Mouse (Mus musculus) midbrain, embryonic 11.5 days (tissue): ENCODE measurements around the gene Usp24. TPM values are rescaled to one million over a fixed set of nuclear protein-coding genes. Genes with fewer than 3 reads are reported as not detected.

Experiments used
- ATAC-seq: fragments of 200-750 bp; cut with Nextera tagmentation; 2 replicates; pipeline ENCODE4 v1.8.0; 2017; ENCODE audit warnings: moderate TSS enrichment, moderate library complexity; ENCODE audit not compliant: low FRiP score
- DNase-seq: peaks from one replicate; pipeline ENCODE4 v3.0.0; 2015; ENCODE audit warnings: low spot score; ENCODE audit errors: missing footprints
- H3K27ac ChIP-seq: fragments of 300-500 bp; sonication (generic); 2 replicates; pipeline ENCODE4 v1.5.1; 2014; ENCODE audit warnings: low read depth, low read length
- H3K27me3 ChIP-seq: fragments of 300-500 bp; sonication (generic); 2 replicates; pipeline ENCODE4 v1.6.1; 2014; ENCODE audit warnings: mild to moderate bottlenecking, low read length, moderate library complexity, mixed read lengths; ENCODE audit not compliant: control insufficient read depth, insufficient read depth
- H3K36me3 ChIP-seq: fragments of 300-500 bp; sonication (generic); 2 replicates; pipeline ENCODE4 v1.6.1; 2014; ENCODE audit warnings: mild to moderate bottlenecking, low read length, moderate library complexity, mixed read lengths; ENCODE audit not compliant: control insufficient read depth, insufficient read depth
- H3K4me1 ChIP-seq: fragments of 300-500 bp; sonication (generic); 2 replicates; pipeline ENCODE4 v1.6.1; 2014; ENCODE audit warnings: low read length; ENCODE audit not compliant: control insufficient read depth, insufficient read depth
- H3K4me2 ChIP-seq: fragments of 300-500 bp; sonication (generic); 2 replicates; pipeline ENCODE4 v1.6.1; 2014; ENCODE audit warnings: mild to moderate bottlenecking, moderate library complexity
- H3K4me3 ChIP-seq: fragments of 300-500 bp; sonication (generic); 2 replicates; pipeline ENCODE4 v1.5.1; 2014; ENCODE audit warnings: low read depth, low read length
- H3K9ac ChIP-seq: fragments of 300-500 bp; sonication (generic); 2 replicates; pipeline ENCODE4 v1.6.1; 2014; ENCODE audit warnings: low read length
- H3K9me3 ChIP-seq: fragments of 300-500 bp; sonication (generic); 2 replicates; pipeline ENCODE4 v1.6.1; 2016; ENCODE audit warnings: low read length; ENCODE audit not compliant: control insufficient read depth
- WGBS: fragments of 180-500 bp; shearing (Covaris S2); extraction: QIAGEN DNeasy Blood & Tissue Kit; methylation state at CpG from one replicate; pipeline ENCODE4 v1.1.7; 2014; 5-methylcytosine and 5-hydroxymethylcytosine counted together
- polyA plus RNA-seq: library from polyadenylated mRNA; unstranded; fragments of >200 nt; fragmentation: Nextera tagmentation; extraction: Ambion mirVana; gene quantifications from 2 replicates; pipeline ENCODE4 v1.2.1, GENCODE M21; 2014

Usp24 gene
- polyA plus RNA-seq, 1 experiment from 2014 or later: 10.0 TPM

DNA sequence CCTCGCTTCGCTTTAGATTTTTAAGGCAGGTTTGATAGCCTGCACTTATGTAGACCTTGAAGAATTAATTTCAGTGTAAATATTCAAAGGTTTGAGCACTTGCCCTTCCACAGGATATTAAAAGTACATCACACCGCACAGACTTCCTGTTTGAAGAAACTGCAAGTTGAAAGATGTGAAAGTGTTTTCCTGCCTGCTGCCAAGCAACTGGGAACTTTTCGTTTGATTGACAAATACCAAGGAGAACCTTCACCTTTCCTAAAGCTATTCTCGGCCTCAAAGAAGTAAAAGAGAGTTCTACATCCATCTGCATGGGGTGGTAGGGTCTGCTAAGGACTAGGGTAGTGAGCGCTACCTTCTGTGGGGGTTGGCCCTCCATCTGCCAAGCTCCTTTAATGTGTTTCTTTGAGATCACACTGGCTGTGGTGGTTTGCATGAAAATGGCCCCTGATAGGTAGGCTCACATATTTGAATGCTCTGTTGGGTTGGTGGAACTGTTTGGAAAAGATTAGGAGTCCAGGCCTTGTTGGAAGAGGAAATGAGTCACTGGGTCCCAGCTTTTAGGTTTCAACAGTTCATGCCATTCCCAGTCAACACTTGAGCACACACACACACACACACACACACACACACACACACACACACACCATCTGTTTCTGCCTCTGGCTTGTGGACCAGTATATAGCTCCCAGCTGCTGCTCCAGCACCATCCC, 22.5 kb upstream of the Usp24 start:
- Histone ChIP-seq H3K9ac (no peak overlapping the region), H3K9me3 (no peaks in the 10 kb centered on the region), H3K27me3 (no peaks in the 10 kb centered on the region), H3K4me2 (no peak overlapping the region), H3K4me3 (no peak overlapping the region), H3K27ac (no peak overlapping the region), H3K36me3 (no peaks in the 10 kb centered on the region), H3K4me1 (no peaks in the 10 kb centered on the region)
- 86% methylated on average over 6 of the region's 6 CpGs for WGBS
- ATAC-seq (no peak), DNase-seq (peak; percentile 70)

DNA sequence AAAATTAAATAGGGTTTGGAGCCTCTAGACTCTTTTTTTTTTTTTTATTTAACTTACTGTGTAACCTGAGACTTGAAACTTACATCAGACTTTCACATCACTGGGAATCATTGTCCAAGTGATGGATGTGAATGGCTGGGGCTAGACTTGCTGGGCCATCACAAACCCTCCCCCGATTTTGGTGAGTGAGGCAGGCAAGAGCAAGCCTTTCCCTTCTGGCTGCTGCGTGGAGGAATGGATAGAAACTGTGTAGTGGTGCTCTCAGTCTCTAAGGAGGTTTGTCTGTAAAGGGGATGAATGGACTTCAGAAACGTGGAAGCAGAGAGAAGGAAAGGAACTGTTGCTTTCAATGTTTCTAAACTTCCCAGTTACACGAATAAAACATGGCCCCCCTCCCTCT, 20.3 kb upstream of the Usp24 start:
- peak; percentile 56 for DNase-seq
- ATAC-seq: no peak
- Histone ChIP-seq H3K9me3 (no peaks in the 10 kb centered on the region), H3K36me3 (no peaks in the 10 kb centered on the region), H3K27me3 (no peaks in the 10 kb centered on the region), H3K4me1 (no peaks in the 10 kb centered on the region), H3K9ac (no peak overlapping the region), H3K4me3 (no peak overlapping the region), H3K27ac (no peak overlapping the region), H3K4me2 (no peak overlapping the region)
- 75% methylated on average over 4 of the region's 4 CpGs for WGBS

DNA sequence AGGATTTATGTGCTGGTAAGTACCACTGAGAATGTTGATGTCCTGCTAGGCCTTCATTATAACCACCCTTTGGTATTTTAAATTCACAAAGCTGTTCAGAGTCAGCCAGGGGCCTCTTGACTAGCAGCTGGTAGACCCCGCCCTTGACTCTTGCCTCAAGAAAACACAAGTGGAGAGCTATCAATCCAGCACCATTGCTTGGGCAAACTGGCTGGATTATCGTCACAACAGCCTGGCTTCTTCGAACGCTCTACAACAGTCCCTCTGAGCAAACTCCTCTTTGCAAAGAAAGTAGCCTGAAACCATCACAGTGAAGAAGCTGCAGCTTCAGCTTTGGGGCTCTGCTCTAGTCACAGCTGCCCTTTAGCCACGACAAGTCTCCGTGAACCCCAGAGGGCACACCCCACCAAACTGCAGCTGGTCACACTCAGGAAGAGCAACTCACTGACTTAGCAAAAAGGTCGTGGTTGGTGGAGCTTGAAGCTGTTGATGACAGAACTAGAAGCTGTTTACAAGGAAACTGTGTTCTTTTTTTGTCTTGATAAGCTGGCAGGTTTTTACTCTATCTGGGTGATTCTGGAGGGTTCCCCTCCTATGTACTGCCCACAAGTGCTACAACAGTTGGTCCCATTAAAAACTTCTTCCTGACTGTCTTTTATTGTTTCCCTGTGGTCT, 19.5 kb upstream of the Usp24 start:
- Histone ChIP-seq H3K9me3 (no peaks in the 10 kb centered on the region), H3K9ac (no peak overlapping the region), H3K36me3 (no peaks in the 10 kb centered on the region), H3K4me2 (no peak overlapping the region), H3K27ac (no peak overlapping the region), H3K4me3 (no peak overlapping the region), H3K27me3 (no peaks in the 10 kb centered on the region), H3K4me1 (no peaks in the 10 kb centered on the region)
- WGBS: 88% methylated on average over 7 of the region's 7 CpGs
- ATAC-seq: no peak
- DNase-seq: peak; percentile 56

DNA sequence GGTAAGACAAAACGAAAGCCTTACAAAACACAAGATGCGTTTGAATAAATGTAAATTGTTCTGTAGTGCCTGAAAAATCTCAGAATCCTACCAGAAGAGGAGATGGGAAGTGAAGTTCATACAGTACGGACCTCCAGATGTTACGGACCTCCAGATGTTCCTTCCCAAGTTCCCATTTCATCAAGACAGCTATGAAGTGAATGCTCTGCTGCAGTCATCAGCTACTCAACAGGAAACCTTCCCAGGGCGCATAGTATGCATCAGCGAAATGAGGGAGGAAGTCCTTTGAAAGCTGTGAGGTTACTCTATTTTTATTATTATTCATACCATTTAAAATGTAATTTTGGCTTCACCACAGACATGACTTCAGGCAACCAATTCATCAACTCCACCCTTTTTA, 14.7 kb upstream of the Usp24 start:
- H3K9me3 ChIP-seq: no peaks in the 10 kb centered on the region
- no peak overlapping the region for H3K27ac ChIP-seq
- H3K4me2 ChIP-seq: no peak overlapping the region
- no peaks in the 10 kb centered on the region for H3K36me3 ChIP-seq
- H3K27me3 ChIP-seq: no peaks in the 10 kb centered on the region
- H3K4me1 ChIP-seq: no peaks in the 10 kb centered on the region
- H3K4me3 ChIP-seq: no peak overlapping the region
- H3K9ac ChIP-seq: no peak overlapping the region
- 87% methylated on average over 6 of the region's 6 CpGs for WGBS
- no peak for ATAC-seq
- no peak for DNase-seq

DNA sequence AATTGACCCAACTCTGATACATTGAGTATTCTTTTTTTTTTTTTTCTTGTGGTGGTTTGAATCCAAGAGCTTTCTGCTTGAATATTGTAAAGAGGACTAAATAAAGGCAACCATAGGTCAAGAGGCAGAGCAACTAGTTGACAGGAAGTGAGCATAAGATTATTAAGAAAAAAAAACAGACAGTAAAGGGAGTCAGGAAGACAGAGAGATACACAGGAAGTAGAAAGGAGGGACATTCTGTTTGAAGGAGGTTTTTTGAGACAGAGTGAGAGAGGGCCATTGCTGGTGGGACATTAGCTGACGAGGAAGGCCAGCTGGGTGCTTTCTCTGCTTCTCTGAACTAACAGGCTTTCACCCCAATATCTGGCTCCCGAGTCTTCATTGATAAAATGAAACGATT, 7.9 kb upstream of the Usp24 start:
- H3K9ac ChIP-seq: no peak overlapping the region
- no peaks in the 10 kb centered on the region for H3K9me3 ChIP-seq
- DNase-seq (no peak), ATAC-seq (no peak)
- H3K4me1 ChIP-seq: no peaks in the 10 kb centered on the region
- H3K27me3 ChIP-seq: no peaks in the 10 kb centered on the region
- no peak overlapping the region for H3K27ac ChIP-seq
- H3K4me3 ChIP-seq: no peak overlapping the region
- 94% methylated on average over 3 of the region's 3 CpGs for WGBS
- H3K36me3 ChIP-seq: no peaks in the 10 kb centered on the region
- no peak overlapping the region for H3K4me2 ChIP-seq

DNA sequence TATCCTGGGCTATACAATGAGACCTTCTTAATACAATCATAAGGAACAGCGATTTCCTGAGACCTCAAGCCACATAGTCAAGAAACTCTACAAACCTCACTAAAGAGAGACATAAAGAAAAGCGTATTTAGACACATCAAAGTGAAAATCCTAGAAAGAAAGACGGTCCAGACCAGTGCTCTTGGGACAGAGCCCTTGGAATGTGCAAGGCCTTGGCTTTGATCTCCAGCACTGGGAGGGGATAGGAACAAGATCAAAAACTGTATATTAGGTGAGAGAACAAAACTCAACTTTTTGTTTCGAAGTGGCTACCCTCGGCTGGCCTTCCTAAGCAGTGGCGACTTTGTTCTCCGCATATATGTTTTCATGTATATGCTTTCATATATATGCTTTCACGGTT, 3.4 kb upstream of the Usp24 start:
- Histone ChIP-seq H3K4me2 (no peak overlapping the region), H3K27me3 (no peaks in the 10 kb centered on the region), H3K27ac (no peak overlapping the region), H3K9ac (no peak overlapping the region), H3K4me3 (no peak overlapping the region), H3K9me3 (no peaks in the 10 kb centered on the region), H3K4me1 (peaks cover 4% of the 10 kb centered on the region; the same call in 1 of the 2 replicates), H3K36me3 (no peaks in the 10 kb centered on the region)
- ATAC-seq: no peak
- 76% methylated on average over 8 of the region's 8 CpGs for WGBS
- DNase-seq: peak; percentile 78

DNA sequence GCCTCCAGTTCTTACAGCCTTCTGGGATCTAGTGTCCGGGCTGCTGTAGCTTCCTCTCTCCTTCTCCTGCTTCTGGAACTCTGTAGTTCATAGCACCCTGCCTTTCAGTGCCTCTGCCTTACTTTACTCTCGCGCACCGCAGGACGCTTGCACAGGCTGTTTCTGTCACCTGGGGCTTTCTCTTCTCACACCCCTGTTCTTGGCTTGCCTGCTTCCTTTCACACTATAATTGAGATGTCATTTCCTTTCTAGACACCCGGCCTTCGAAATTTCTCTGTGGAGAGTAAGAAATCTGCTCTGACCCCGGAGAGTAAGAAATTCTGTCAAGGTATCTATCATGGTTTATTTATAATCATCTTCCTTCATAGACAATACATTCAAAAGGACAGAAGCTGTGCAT, 2.9 kb upstream of the Usp24 start:
- H3K9ac ChIP-seq: no peak overlapping the region
- H3K4me1 ChIP-seq: peaks cover 9% of the 10 kb centered on the region
- H3K9me3 ChIP-seq: no peaks in the 10 kb centered on the region
- H3K36me3 ChIP-seq: no peaks in the 10 kb centered on the region
- ATAC-seq (no peak), DNase-seq (peak; percentile 56)
- H3K4me2 ChIP-seq: no peak overlapping the region
- no peak overlapping the region for H3K27ac ChIP-seq
- H3K27me3 ChIP-seq: no peaks in the 10 kb centered on the region
- no peak overlapping the region for H3K4me3 ChIP-seq
- 86% methylated on average over 8 of the region's 8 CpGs for WGBS

DNA sequence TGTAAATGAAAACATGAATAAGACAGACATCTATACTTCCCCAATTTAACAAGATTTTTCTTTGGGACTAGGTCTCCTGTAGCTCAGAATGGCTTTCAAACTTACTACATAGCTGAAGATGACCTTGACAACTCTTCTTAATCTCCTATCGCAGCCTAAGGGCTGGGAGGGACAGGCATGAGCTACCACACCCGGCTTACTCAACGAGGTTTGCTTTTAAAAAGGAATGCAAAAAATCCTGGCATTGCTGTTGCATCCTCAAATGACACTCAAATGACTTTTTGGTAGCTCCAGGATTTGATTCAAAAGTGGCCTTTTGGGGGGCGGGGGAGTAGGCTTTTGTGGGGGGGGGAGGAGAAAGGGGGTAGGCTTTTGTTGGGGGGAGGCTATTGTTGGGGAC, 2.1 kb upstream of the Usp24 start:
- Histone ChIP-seq H3K9me3 (no peaks in the 10 kb centered on the region), H3K27me3 (no peaks in the 10 kb centered on the region), H3K4me3 (no peak overlapping the region), H3K36me3 (no peaks in the 10 kb centered on the region), H3K4me1 (peaks cover 15% of the 10 kb centered on the region), H3K9ac (no peak overlapping the region), H3K4me2 (no peak overlapping the region), H3K27ac (no peak overlapping the region)
- WGBS: 54% methylated on average over 4 of the region's 4 CpGs
- DNase-seq (no peak), ATAC-seq (no peak)

DNA sequence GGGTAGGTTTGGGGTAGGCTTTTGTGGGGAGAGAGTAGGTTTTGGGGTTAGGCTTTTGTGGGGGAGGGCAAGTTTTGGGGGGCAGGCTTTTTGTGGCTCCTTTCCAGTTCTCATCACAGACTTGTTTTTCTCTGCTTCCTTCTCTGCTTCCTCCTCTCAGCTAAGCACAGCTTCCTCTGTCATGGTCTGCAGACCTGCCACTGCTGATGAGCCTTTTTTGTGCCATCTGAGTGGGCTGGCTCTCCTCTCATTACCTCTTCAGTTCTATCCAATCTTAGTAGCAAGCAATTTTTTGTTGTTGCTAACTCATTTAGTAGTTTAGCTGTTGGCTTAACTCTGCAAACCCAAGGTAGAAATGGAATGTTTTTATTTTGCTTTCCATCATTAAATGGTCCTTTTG, 1.7 kb upstream of the Usp24 start:
- H3K9me3 ChIP-seq: no peaks in the 10 kb centered on the region
- H3K36me3 ChIP-seq: no peaks in the 10 kb centered on the region
- ATAC-seq (no peak), DNase-seq (no peak)
- H3K4me1 ChIP-seq: peaks cover 15% of the 10 kb centered on the region
- no peak overlapping the region for H3K9ac ChIP-seq
- H3K27me3 ChIP-seq: no peaks in the 10 kb centered on the region
- no peak overlapping the region for H3K4me3 ChIP-seq
- H3K4me2 ChIP-seq: no peak overlapping the region
- H3K27ac ChIP-seq: no peak overlapping the region
